Mouse (Mus musculus) forebrain, embryonic 10.5 days (tissue): ENCODE measurements around the gene Dnase2b. TPM values are rescaled to one million over a fixed set of nuclear protein-coding genes. Genes with fewer than 3 reads are reported as not detected.

Source experiments
- DNase-seq: peaks from one replicate; pipeline ENCODE4 v3.0.0-alpha.2; 2017; ENCODE audit warnings: low spot score; ENCODE audit errors: extremely low spot score
- H3K27ac ChIP-seq: fragments of 300-500 bp; sonication (generic); 2 replicates; pipeline ENCODE4 v1.5.1; 2016; ENCODE audit warnings: mild to moderate bottlenecking
- H3K27me3 ChIP-seq: fragments of 300-500 bp; sonication (generic); 2 replicates; pipeline ENCODE4 v1.6.1; 2016; ENCODE audit warnings: mild to moderate bottlenecking; ENCODE audit not compliant: poor library complexity, severe bottlenecking
- H3K36me3 ChIP-seq: fragments of 300-500 bp; sonication (generic); replicated peaks from 2 replicates; pipeline ENCODE4 v1.6.1; 2016; ENCODE audit warnings: mild to moderate bottlenecking, moderate library complexity
- H3K4me1 ChIP-seq: fragments of 300-500 bp; sonication (generic); 2 replicates; pipeline ENCODE4 v1.6.1; 2016
- H3K4me3 ChIP-seq: fragments of 300-500 bp; sonication (generic); 2 replicates; pipeline ENCODE4 v1.5.1; 2016; ENCODE audit warnings: mild to moderate bottlenecking, moderate library complexity
- H3K9me3 ChIP-seq: fragments of 300-500 bp; sonication (generic); 2 replicates; pipeline ENCODE4 v1.6.1; 2016; ENCODE audit warnings: mild to moderate bottlenecking, moderate library complexity
- WGBS: fragments of 180-500 bp; shearing (Covaris S2); methylation state at CpG from one replicate; pipeline ENCODE4 v1.1.7; 2016; 5-methylcytosine and 5-hydroxymethylcytosine counted together
- polyA plus RNA-seq: library from polyadenylated mRNA; unstranded; fragments of >200 nt; fragmentation: Nextera tagmentation; extraction: Ambion mirVana; gene quantifications from 2 replicates; pipeline ENCODE4 v1.2.1, GENCODE M21; 2016

Dnase2b gene
- polyA plus RNA-seq, 1 experiment from 2014 or later: not detected

DNA sequence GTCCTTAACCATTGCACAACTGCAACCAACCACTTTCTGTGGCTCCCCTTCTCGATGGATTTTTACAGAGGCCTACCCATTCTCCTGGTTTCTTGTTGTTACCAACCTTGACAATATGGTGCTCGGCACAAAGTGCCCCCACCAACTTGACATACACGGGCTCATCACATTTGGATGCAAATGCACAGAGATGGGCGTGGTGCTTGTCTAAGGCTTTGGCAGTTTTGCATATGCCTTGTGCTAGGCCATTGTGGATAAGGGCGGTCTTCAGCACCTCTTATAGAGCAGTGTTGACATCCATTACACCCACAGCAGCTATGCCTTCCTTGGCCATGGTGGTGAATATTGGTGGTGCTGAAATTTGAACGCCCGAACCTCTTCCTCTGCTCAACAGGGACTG is 52.5 kb downstream of the Dnase2b start:
- no peaks in the 10 kb centered on the region for H3K9me3 ChIP-seq
- 88% methylated on average over 7 of the region's 7 CpGs for WGBS
- no peak for DNase-seq
- no peak overlapping the region for H3K4me3 ChIP-seq
- H3K27ac ChIP-seq: no peak overlapping the region
- H3K27me3 ChIP-seq: no peaks in the 10 kb centered on the region
- peaks cover 7% of the 10 kb centered on the region for H3K4me1 ChIP-seq
- H3K36me3 ChIP-seq: no peaks in the 10 kb centered on the region

DNA sequence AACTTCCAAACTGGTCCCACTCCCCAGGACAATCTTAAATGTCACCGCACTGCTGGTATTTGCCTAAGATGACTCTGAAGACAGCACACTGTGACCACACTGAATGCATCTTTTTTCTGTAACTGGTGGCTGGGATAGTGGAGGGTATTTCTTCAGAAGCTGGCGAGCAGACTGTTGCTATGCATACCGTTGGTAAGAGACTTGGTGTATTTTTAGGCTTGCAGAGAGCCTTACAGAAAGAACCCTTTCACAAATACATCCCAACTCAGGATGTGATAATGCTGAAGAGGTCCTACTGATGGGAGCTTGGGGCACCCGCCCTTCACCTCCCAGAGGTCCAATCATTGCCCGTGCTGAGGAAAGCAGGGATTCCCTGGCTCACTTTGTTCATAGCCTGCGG is 57.9 kb downstream of the Dnase2b start:
- H3K4me3 ChIP-seq: no peak overlapping the region
- no peaks in the 10 kb centered on the region for H3K4me1 ChIP-seq
- DNase-seq: no peak
- H3K9me3 ChIP-seq: no peaks in the 10 kb centered on the region
- H3K36me3 ChIP-seq: no peaks in the 10 kb centered on the region
- H3K27me3 ChIP-seq: no peaks in the 10 kb centered on the region
- no peak overlapping the region for H3K27ac ChIP-seq
- 81% methylated on average over 6 of the region's 6 CpGs for WGBS

DNA sequence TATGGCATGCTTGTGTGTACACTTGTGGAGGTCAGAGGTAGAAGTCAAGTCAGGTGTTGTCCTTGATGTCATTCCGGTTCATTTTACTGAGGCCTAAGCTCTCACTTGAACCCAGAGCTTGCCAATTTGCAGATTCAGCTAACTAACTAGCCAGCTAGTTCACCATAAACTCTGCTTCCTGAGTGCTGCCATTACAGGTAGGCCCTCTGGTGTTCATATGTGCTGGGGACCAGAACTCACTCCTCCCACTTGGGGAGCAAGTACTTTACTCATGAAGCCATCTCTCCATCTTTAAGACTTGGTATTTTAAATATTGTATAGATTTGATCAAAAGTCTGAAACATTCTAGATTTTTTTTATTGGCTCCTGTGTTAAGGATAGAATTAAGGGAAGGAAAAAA is 58.8 kb downstream of the Dnase2b start:
- no peaks in the 10 kb centered on the region for H3K27me3 ChIP-seq
- H3K27ac ChIP-seq: no peak overlapping the region
- no peaks in the 10 kb centered on the region for H3K36me3 ChIP-seq
- WGBS: 68% methylated on average over 1 of the region's 1 CpGs
- H3K4me3 ChIP-seq: no peak overlapping the region
- no peaks in the 10 kb centered on the region for H3K4me1 ChIP-seq
- H3K9me3 ChIP-seq: no peaks in the 10 kb centered on the region
- no peak for DNase-seq

DNA sequence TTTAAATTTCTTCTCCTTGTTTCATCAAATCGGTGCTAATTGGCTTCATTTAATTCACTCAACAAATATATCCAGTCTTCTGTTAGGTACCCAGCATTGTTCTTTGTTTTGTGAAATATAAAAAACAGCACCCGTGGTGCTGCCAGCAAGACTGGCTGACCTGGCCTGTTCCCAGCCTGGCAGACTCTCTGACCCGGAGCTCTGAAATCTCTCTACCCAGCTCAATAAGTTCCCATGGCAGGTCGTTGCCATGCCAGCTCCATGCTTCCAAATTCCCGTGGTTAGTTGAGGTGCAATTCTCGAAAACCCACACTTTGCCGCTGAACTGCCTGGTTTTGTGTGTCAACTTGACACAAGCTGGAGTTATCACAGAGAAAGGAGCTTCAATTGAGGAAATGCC is 60.6 kb downstream of the Dnase2b start:
- no peak for DNase-seq
- 86% methylated on average over 7 of the region's 7 CpGs for WGBS

DNA sequence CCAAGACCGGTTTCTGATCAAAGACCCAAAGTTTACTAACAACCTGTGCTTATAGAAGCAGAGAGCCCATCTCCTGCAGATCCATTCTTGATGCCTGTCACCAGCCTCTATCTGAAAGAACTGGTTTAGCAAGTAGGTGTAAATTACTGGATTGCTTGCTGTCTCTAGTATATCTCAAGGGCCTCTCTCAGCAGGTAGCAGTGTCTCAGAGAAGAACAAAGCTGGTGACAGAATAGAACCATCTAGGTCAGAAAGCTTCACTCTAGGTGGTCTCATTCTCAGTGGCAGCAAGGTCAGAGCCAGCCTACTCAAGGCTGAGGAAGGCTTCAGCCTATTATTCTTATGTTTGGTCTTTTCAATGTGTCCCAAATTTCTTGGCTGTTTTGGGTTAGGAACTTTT is 71.8 kb downstream of the Dnase2b start:
- Histone ChIP-seq H3K27ac (no peak overlapping the region), H3K36me3 (no peaks in the 10 kb centered on the region), H3K9me3 (peaks cover 4% of the 10 kb centered on the region; the same call in 1 of the 2 replicates), H3K27me3 (no peaks in the 10 kb centered on the region), H3K4me1 (no peaks in the 10 kb centered on the region), H3K4me3 (no peak overlapping the region)
- no peak for DNase-seq
- WGBS: 30% methylated on average over 1 of the region's 1 CpGs

More for the DNA sequence above, 60.6 kb downstream of the Dnase2b start:
- no peak overlapping the region for H3K27ac ChIP-seq
- no peaks in the 10 kb centered on the region for H3K36me3 ChIP-seq
- H3K9me3 ChIP-seq: no peaks in the 10 kb centered on the region
- no peak overlapping the region for H3K4me3 ChIP-seq
- H3K4me1 ChIP-seq: no peaks in the 10 kb centered on the region
- no peaks in the 10 kb centered on the region for H3K27me3 ChIP-seq

DNA sequence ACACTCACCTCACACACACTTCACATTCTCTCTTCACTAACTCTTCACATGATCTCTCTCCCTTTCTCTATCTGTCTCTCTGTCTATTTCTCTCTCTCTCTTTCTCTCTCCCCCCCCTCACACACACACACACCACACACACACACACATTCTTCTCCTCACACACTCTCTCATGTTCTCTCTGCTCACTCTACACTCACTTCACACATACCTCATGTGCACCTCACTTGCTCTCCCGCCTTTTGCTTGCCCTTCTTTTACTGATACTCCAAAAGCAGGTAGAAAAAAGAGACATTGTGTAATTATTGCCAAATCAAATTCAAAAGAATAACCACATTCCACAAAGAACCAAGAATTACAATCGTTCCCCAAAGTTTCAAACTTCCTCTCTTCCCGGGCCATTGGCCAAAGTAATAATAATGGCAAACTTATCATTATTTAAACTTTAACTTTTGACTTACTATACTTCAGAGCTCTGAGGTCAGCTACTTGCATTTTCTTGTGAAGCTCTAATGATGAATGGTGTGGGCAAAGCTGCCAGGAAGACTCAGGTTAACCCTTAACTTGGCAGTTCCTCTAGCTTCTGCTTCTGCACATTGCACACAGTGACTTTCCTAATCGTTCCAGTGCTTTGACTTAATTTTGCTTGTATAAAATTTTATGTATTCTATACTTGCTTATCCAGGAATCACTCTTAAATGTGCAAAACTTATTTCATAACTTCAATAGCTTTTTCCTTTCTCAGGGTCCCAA is 74.7 kb downstream of the Dnase2b start:
- Histone ChIP-seq H3K4me1 (no peaks in the 10 kb centered on the region), H3K4me3 (no peak overlapping the region), H3K36me3 (no peaks in the 10 kb centered on the region), H3K27me3 (no peaks in the 10 kb centered on the region), H3K27ac (no peak overlapping the region), H3K9me3 (peaks cover 4% of the 10 kb centered on the region; the same call in 1 of the 2 replicates)
- DNase-seq: no peak
- WGBS: 90% methylated on average over 4 of the region's 4 CpGs

DNA sequence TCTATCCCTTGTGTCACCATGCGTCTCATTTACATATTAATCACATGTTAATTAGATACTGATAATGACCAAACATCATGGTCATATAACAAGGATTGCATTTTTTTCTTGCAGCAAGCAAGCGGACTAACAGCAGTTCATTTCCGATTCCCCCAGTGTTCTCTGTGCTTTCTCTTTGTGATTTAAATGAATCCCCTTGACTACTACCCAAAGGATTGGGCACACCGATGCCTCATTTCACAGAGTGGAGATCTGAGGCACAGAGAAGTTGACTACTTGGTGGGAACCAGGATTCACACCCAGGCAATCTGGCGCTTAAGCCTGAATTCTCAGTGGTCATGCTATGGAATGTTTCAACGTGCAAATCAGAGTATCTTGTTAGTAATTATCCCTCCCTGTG is 80.4 kb downstream of the Dnase2b start:
- WGBS: 66% methylated on average over 6 of the region's 6 CpGs
- H3K27me3 ChIP-seq: no peaks in the 10 kb centered on the region
- no peaks in the 10 kb centered on the region for H3K4me1 ChIP-seq
- no peak overlapping the region for H3K27ac ChIP-seq
- no peak overlapping the region for H3K4me3 ChIP-seq
- no peaks in the 10 kb centered on the region for H3K36me3 ChIP-seq
- no peak for DNase-seq
- no peaks in the 10 kb centered on the region for H3K9me3 ChIP-seq

Other genes starting within 250 kb of the Dnase2b start
- gene Ssx2ip, start 211.0 kb downstream of the Dnase2b start, polyA plus RNA-seq: 39.0 and 41.5 TPM in 2 replicates
- gene Ctbs, start 165.8 kb downstream of the Dnase2b start, polyA plus RNA-seq: 4.5 and 6.1 TPM in 2 replicates
- 5.2 and 5.6 TPM in 2 replicates for gene Spata1, start 115.8 kb downstream of the Dnase2b start, polyA plus RNA-seq
- 1,224 and 1,240 TPM in 2 replicates for gene Gng5, start 115.8 kb downstream of the Dnase2b start, polyA plus RNA-seq
- gene Rpf1, start 94.2 kb downstream of the Dnase2b start, polyA plus RNA-seq: 68.2 and 70.5 TPM in 2 replicates
- not detected in 2 replicates for gene Uox, start 45.2 kb downstream of the Dnase2b start, polyA plus RNA-seq
- not detected in 2 replicates for gene 4930503B20Rik, start 35.7 kb upstream of the Dnase2b start, polyA plus RNA-seq
- gene Samd13, start 70.0 kb upstream of the Dnase2b start, polyA plus RNA-seq: 0.62 and 1.2 TPM in 2 replicates
- 54.7 and 57.3 TPM in 2 replicates for gene Prkacb, start 197.4 kb upstream of the Dnase2b start, polyA plus RNA-seq
- gene Ttll7, start 236.8 kb upstream of the Dnase2b start, polyA plus RNA-seq: 1.9 and 2.2 TPM in 2 replicates